Mouse (Mus musculus) heart, adult 2 months (tissue): Measurements from ENCODE around the gene Ankrd37. TPM values are rescaled to one million over a fixed set of nuclear protein-coding genes. Genes with fewer than 3 reads are reported as not detected.

Experiments
- DNase-seq, 2 experiments: peaks; one replicate each; pipeline ENCODE4 v3.0.0; 2021
- H3K27ac ChIP-seq: fragments of 200-600 bp; 2 replicates; pipeline ENCODE4 v1.8.1; 2022
- H3K27me3 ChIP-seq: fragments of 200-500 bp; 2 replicates; pipeline ENCODE4 v1.6.1; 2012; ENCODE audit warnings: mild to moderate bottlenecking, low read length, inconsistent platforms, mixed read lengths; ENCODE audit not compliant: control insufficient read depth, insufficient read depth
- H3K36me3 ChIP-seq: fragments of 200-500 bp; 2 replicates; pipeline ENCODE4 v1.6.1; 2012; ENCODE audit warnings: low read length, inconsistent platforms; ENCODE audit not compliant: control insufficient read depth, insufficient read depth
- H3K4me1 ChIP-seq: fragments of 200-500 bp; 2 replicates; pipeline ENCODE4 v1.6.1; 2011; ENCODE audit warnings: low read length; ENCODE audit not compliant: control insufficient read depth, insufficient read depth
- H3K4me3 ChIP-seq: fragments of 200-600 bp; 2 replicates; pipeline ENCODE4 v1.8.1; 2022
- H3K79me2 ChIP-seq: fragments of 200-500 bp; replicated peaks from 2 replicates; pipeline ENCODE4 v1.6.1; 2012; ENCODE audit warnings: mild to moderate bottlenecking, inconsistent platforms, low read length, moderate library complexity, mixed read lengths; ENCODE audit not compliant: control insufficient read depth, insufficient read depth
- H3K9ac ChIP-seq: fragments of 200-500 bp; 2 replicates; pipeline ENCODE4 v1.6.1; 2012; ENCODE audit warnings: low read depth, mild to moderate bottlenecking, control low read depth, inconsistent platforms, low read length, mixed read lengths
- CTCF ChIP-seq: fragments of 200-600 bp; IDR thresholded peaks from 2 replicates; pipeline ENCODE4 v1.8.1; 2022; ENCODE audit warnings: antibody characterized with exemption, mild to moderate bottlenecking, moderate library complexity
- EP300 ChIP-seq: fragments of 200-500 bp; IDR thresholded peaks from 2 replicates; pipeline ENCODE4 v1.6.1; 2011; ENCODE audit warnings: low read depth, low read length, control low read depth; ENCODE audit not compliant: insufficient read depth
- POLR2A ChIP-seq: fragments of 200-500 bp; IDR thresholded peaks from 2 replicates; pipeline ENCODE4 v1.6.1; 2011; ENCODE audit warnings: mild to moderate bottlenecking, low read depth, low read length, control low read depth; ENCODE audit not compliant: insufficient read depth
- WGBS: fragments of 180-500 bp; shearing (Covaris S2); methylation state at CpG from one replicate; pipeline ENCODE4 v1.1.7; 2018; 5-methylcytosine and 5-hydroxymethylcytosine counted together
- intact Hi-C: fragments of 180-260 bp; cut with DNase I; formaldehyde crosslinking; loops from one replicate; pipeline ENCODE4 v1.15.1; 2025
- polyA plus RNA-seq: library from polyadenylated mRNA; depleted of rRNA; stranded (reverse); fragments of >200 nt; gene quantifications from 2 replicates; pipeline ENCODE4 v1.2.3, GENCODE M21; 2012; rRNA removed
- total RNA-seq, 2 experiments: library from RNA; stranded (reverse); gene quantifications; 2 replicates each; pipeline ENCODE4 v1.2.3; 2021

The Ankrd37 gene
- total and polyA plus RNA-seq, 3 experiments: 4.5 to 5.2 (median 4.5) TPM

DNA sequence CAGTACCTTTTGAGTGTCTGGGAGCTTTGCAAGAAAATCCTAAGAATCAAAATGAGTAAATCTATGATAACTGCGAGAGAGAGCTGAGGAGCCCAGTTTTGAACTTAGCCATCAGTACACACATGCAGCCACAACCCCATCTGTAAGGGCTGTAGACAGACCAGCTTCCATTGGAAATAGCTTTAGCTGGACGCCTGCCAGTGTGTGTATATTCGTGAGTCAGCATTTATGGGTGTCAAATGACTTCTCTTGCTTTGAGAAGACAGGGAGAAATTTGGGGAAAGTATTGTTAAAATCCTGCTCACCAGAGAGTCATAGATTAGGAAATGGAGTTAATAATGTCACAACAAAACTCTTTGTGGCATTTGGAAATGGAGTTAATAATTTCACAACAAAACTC lies 18.8 kb downstream of the Ankrd37 start:
- no peak for DNase-seq
- H3K9ac ChIP-seq: no peak overlapping the region
- H3K27me3 ChIP-seq: no peaks in the 10 kb centered on the region
- WGBS: 61% methylated on average over 3 of the region's 3 CpGs
- H3K79me2 ChIP-seq: no peaks in the 10 kb centered on the region
- H3K27ac ChIP-seq: no peak overlapping the region
- intact Hi-C loops: no loop called here
- TF ChIP-seq CTCF: no peak
- no peak for TF ChIP-seq POLR2A
- no peak for TF ChIP-seq EP300
- no peaks in the 10 kb centered on the region; the same call in 1 of the 2 replicates for H3K36me3 ChIP-seq
- no peaks in the 10 kb centered on the region for H3K4me1 ChIP-seq
- H3K4me3 ChIP-seq: no peak overlapping the region

GRCm38 (mm10) chr8:45975837-45976468 lies 29.6 kb downstream of the Ankrd37 start:
- WGBS: 40% methylated on average over 11 of the region's 11 CpGs
- Histone ChIP-seq H3K36me3 (0 out of 2 replicates have a peak, but pooled peaks cover 2% of the 10 kb centered on the region), H3K27ac (peak overlapping the region; percentile 74), H3K79me2 (no peaks in the 10 kb centered on the region), H3K9ac (peak overlapping the region; percentile 44), H3K4me3 (peak overlapping the region; percentile 89), H3K27me3 (no peaks in the 10 kb centered on the region), H3K4me1 (peaks cover 1% of the 10 kb centered on the region; the same call in 1 of the 2 replicates)
- no peak for DNase-seq
- TF ChIP-seq CTCF (no peak), EP300 (no peak), POLR2A (no peak)
- intact Hi-C loops: loop anchor here (1.0 kb wide), 1 partner anchor 23 kb away; the partner anchor contains the start of gene Lrp2bp

- TF ChIP-seq POLR2A (peak; percentile 89), CTCF (peak; percentile 81), EP300 (0 out of 2 replicates have a peak, but pooled peaks have one; percentile 20)
- H3K4me3 ChIP-seq: peak within 1 kb of the TSS; percentile 89
- H3K79me2 ChIP-seq: no peaks in the 10 kb centered on the region
- H3K27me3 ChIP-seq: no peaks in the 10 kb centered on the region
- DNase-seq: peak; percentile 96 to 97
- peaks cover 1% of the 10 kb centered on the region; the same call in 1 of the 2 replicates for H3K4me1 ChIP-seq
- WGBS: under 1% methylated on average over 57 of the region's 57 CpGs
- intact Hi-C loops: loop anchor here (1.0 kb wide), 1 partner anchor 24 kb away; the partner anchor contains the start of gene Lrp2bp
- peak within 1 kb of the TSS; percentile 74 for H3K27ac ChIP-seq
- H3K36me3 ChIP-seq: no peaks in the 10 kb centered on the region
- peak within 1 kb of the TSS; percentile 80 for H3K9ac ChIP-seq
Measured at GRCm38 (mm10) chr8:45975126-45975836, 30.2 kb downstream of the Ankrd37 start, which contains the start of the genes 1700029J07Rik and Ufsp2. TSS of gene 1700029J07Rik (minus strand) at chr8:45975252. TSS of gene Ufsp2 (plus strand) at chr8:45975528.

GRCm38 (mm10) chr8:45973988-45974505 lies 31.5 kb downstream of the Ankrd37 start:
- Histone ChIP-seq H3K27ac (no peak overlapping the region), H3K36me3 (no peaks in the 10 kb centered on the region), H3K27me3 (no peaks in the 10 kb centered on the region), H3K4me1 (peaks cover 1% of the 10 kb centered on the region; the same call in 1 of the 2 replicates), H3K9ac (no peak overlapping the region), H3K79me2 (no peaks in the 10 kb centered on the region), H3K4me3 (no peak overlapping the region)
- TF ChIP-seq CTCF: no peak
- TF ChIP-seq EP300: no peak
- TF ChIP-seq POLR2A: no peak
- DNase-seq: no peak
- WGBS: 60% methylated on average over 8 of the region's 8 CpGs
- intact Hi-C loops: no loop called here

DNA sequence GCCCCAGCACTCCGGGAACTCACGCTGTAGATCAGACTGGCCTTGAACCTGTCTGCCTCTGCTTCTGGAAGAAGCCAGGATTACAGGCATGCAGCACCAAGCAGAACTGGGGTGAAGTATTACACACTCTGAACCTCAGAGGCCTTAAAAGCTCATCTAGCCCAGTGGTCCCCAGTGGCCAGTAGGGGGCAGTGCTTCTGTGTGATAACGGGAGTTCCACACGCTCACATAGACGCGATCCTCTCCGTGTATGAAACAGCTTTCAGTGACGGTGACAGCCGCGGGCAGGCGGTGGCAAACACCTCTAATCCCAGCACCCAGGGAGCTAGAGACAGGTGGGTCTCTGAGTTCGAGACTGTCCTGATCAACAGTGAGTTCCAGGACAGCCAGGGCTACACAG lies 34.6 kb downstream of the Ankrd37 start:
- peaks cover under 1% of the 10 kb centered on the region; the same call in 1 of the 2 replicates for H3K4me1 ChIP-seq
- no peaks in the 10 kb centered on the region for H3K27me3 ChIP-seq
- no peak overlapping the region for H3K27ac ChIP-seq
- H3K36me3 ChIP-seq: no peaks in the 10 kb centered on the region
- WGBS: 97% methylated on average over 12 of the region's 12 CpGs
- no peak for DNase-seq
- H3K9ac ChIP-seq: no peak overlapping the region
- H3K4me3 ChIP-seq: no peak overlapping the region
- no peaks in the 10 kb centered on the region for H3K79me2 ChIP-seq
- intact Hi-C loops: no loop called here
- TF ChIP-seq POLR2A: no peak
- peak; percentile 35 for TF ChIP-seq CTCF
- TF ChIP-seq EP300: no peak

GRCm38 (mm10) chr8:45950622-45951021 lies 54.9 kb downstream of the Ankrd37 start:
- H3K27me3 ChIP-seq: no peaks in the 10 kb centered on the region
- TF ChIP-seq POLR2A (no peak), EP300 (no peak), CTCF (no peak)
- H3K9ac ChIP-seq: no peak overlapping the region
- H3K36me3 ChIP-seq: no peaks in the 10 kb centered on the region
- intact Hi-C loops: no loop called here
- no peak overlapping the region for H3K4me3 ChIP-seq
- DNase-seq: no peak
- H3K27ac ChIP-seq: no peak overlapping the region
- 61% methylated on average over 2 of the region's 2 CpGs for WGBS
- H3K4me1 ChIP-seq: no peaks in the 10 kb centered on the region
- no peaks in the 10 kb centered on the region for H3K79me2 ChIP-seq

Other genes starting within 250 kb of the Ankrd37 start
- 10 to 100 TPM; 29.4 to 29.9 TPM for gene Pdlim3, start 120.2 kb downstream of the Ankrd37 start, total RNA-seq
- gene Pdlim3, start 120.2 kb downstream of the Ankrd37 start, polyA plus RNA-seq: 52.5 and 71.1 TPM in 2 replicates
- not detected for gene Ccdc110, start 71.1 kb downstream of the Ankrd37 start, total RNA-seq
- gene Ccdc110, start 71.1 kb downstream of the Ankrd37 start, polyA plus RNA-seq: not detected in 2 replicates
- under 1 TPM; 0.59 to 0.76 TPM for gene 1700029J07Rik, start 30.5 kb downstream of the Ankrd37 start, total RNA-seq
- gene 1700029J07Rik, start 30.5 kb downstream of the Ankrd37 start, polyA plus RNA-seq: 0.66 and 0.94 TPM in 2 replicates
- 10 to 100 TPM; 25.3 to 25.9 TPM for gene Ufsp2, start 30.2 kb downstream of the Ankrd37 start, total RNA-seq
- gene Ufsp2, start 30.2 kb downstream of the Ankrd37 start, polyA plus RNA-seq: 12.1 and 27.1 TPM in 2 replicates
- 1 to 10 TPM in 1 of 2 experiments, under 1 TPM in 1; 0.55 to 1.3 TPM for gene Lrp2bp, start 6.4 kb downstream of the Ankrd37 start, total RNA-seq
- gene Lrp2bp, start 6.4 kb downstream of the Ankrd37 start, polyA plus RNA-seq: 0.61 and 1.4 TPM in 2 replicates
- 10 to 100 TPM; 12.2 to 13.6 TPM for gene Cfap97, start 146.1 kb upstream of the Ankrd37 start, total RNA-seq
- gene Cfap97, start 146.1 kb upstream of the Ankrd37 start, polyA plus RNA-seq: 4.7 and 10.6 TPM in 2 replicates
- 1 to 10 TPM; 7.1 to 8.8 TPM for gene Snx25, start 146.5 kb upstream of the Ankrd37 start, total RNA-seq
- 3.2 and 5.7 TPM in 2 replicates for gene Snx25, start 146.5 kb upstream of the Ankrd37 start, polyA plus RNA-seq
- 1,000 to 10,000 TPM; 4,382 to 5,412 TPM for gene Slc25a4, start 205.6 kb upstream of the Ankrd37 start, total RNA-seq
- 4,929 and 5,477 TPM in 2 replicates for gene Slc25a4, start 205.6 kb upstream of the Ankrd37 start, polyA plus RNA-seq